Comparison of ENCODE assay signal across 13 mouse cellular contexts in genomic region chr2:108622367-108623162, GRCm38 (mm10).
A peak's percentile ranks its signal among the peaks of the same experiment; 100 is the strongest.
DNase-seq lines count a peak whose midpoint lies in the region; ATAC-seq and TF ChIP-seq lines count a peak whose summit lies in the region.
"Had no signal": no experiment of that assay in that cellular context is flagged by ENCODE, and none has a peak within 500 bp of the region (broad histone marks: within the 10 kb centered on the region; RNA-seq: fewer than 3 reads in every experiment).

No protein-coding gene starts in this region.

- intact Hi-C loops in heart, postnatal 25 days (cut with DNase I), result no loop called here
- intact Hi-C loops in heart, postnatal 10 days (cut with DNase I), result no loop called here

- DNase-seq in heart, postnatal 25 days (ENCODE audit: low spot score), result no peak
- peak; percentile 61 for DNase-seq in lung, embryonic 14.5 days
- DNase-seq in lung, postnatal 14 days, result no peak
- peak; percentile 15 to 26 for DNase-seq in heart, postnatal 10 days
- no peak for DNase-seq in spleen, postnatal 10 days (ENCODE audit: low spot score in 2 of 2)
- no peak for DNase-seq in gastrocnemius, postnatal 4 days (ENCODE audit: low spot score in 2 of 2)
- DNase-seq: cerebellum, postnatal 36 days; gastrocnemius, postnatal 14 days; midbrain, embryonic 14.5 days had no signal

- no peaks in the 10 kb centered on the region for H3K36me3 ChIP-seq in heart, embryonic 13.5 days
- H3K36me3 ChIP-seq in lung, embryonic 14.5 days (ENCODE audit: insufficient read depth), result no peaks in the 10 kb centered on the region
- no peaks in the 10 kb centered on the region for H3K36me3 ChIP-seq in stomach, embryonic 15.5 days
- H3K36me3 ChIP-seq: forebrain, embryonic 10.5 days had no signal

- no peaks in the 10 kb centered on the region for H3K9me3 ChIP-seq in heart, embryonic 13.5 days
- no peaks in the 10 kb centered on the region for H3K9me3 ChIP-seq in lung, embryonic 14.5 days (ENCODE audit: low read depth, low read length)
- no peaks in the 10 kb centered on the region for H3K9me3 ChIP-seq in stomach, embryonic 15.5 days
- H3K9me3 ChIP-seq: forebrain, embryonic 10.5 days had no signal

- peaks cover 12% of the 10 kb centered on the region for H3K4me1 ChIP-seq in heart, embryonic 13.5 days
- H3K4me1 ChIP-seq in lung, embryonic 14.5 days (ENCODE audit: insufficient read depth), result no peaks in the 10 kb centered on the region
- no peaks in the 10 kb centered on the region for H3K4me1 ChIP-seq in stomach, embryonic 15.5 days
- H3K4me1 ChIP-seq: forebrain, embryonic 10.5 days had no signal

- no peak overlapping the region for H3K4me3 ChIP-seq in heart, embryonic 13.5 days
- no peak overlapping the region for H3K4me3 ChIP-seq in lung, embryonic 14.5 days (ENCODE audit: low read depth, low read length)
- H3K4me3 ChIP-seq in stomach, embryonic 15.5 days (replicated peaks), result no peak overlapping the region
- H3K4me3 ChIP-seq: forebrain, embryonic 10.5 days had no signal

- H3K27me3 ChIP-seq in heart, embryonic 13.5 days (replicated peaks), result no peaks in the 10 kb centered on the region
- no peaks in the 10 kb centered on the region for H3K27me3 ChIP-seq in lung, embryonic 14.5 days (ENCODE audit: insufficient read depth, low read length)
- no peaks in the 10 kb centered on the region for H3K27me3 ChIP-seq in stomach, embryonic 15.5 days (replicated peaks)

- peak overlapping the region; percentile 22 for H3K4me2 ChIP-seq in heart, embryonic 13.5 days
- H3K4me2 ChIP-seq in lung, embryonic 14.5 days, result no peak overlapping the region
- no peak overlapping the region for H3K4me2 ChIP-seq in stomach, embryonic 15.5 days

- H3K9ac ChIP-seq in heart, embryonic 13.5 days, result no peak overlapping the region
- H3K9ac ChIP-seq in lung, embryonic 14.5 days, result no peak overlapping the region
- no peak overlapping the region for H3K9ac ChIP-seq in stomach, embryonic 15.5 days

- TF ChIP-seq CTCF in lung, embryonic 14.5 days (IDR thresholded peaks at IDR 0.05; ENCODE audit: low read depth), result no peak

- ATAC-seq in heart, embryonic 13.5 days (ENCODE audit: extremely low read depth, insufficient number of reproducible peaks, low FRiP score, low TSS enrichment), result no peak
- peak; percentile 96 for ATAC-seq in lung, embryonic 14.5 days (ENCODE audit: insufficient read depth)
- ATAC-seq in stomach, embryonic 15.5 days (ENCODE audit: insufficient read depth, low FRiP score, low read depth), result peak; percentile 70; the same call in 1 of the 2 replicates
- ATAC-seq: CD4-positive, CD25-positive, alpha-beta regulatory T cell, adult 4 months had no signal

- 41% methylated on average over 4 of the region's 4 CpGs for WGBS in heart, embryonic 13.5 days
- 15% methylated on average over 4 of the region's 4 CpGs for WGBS in lung, embryonic 14.5 days
- WGBS in stomach, embryonic 15.5 days, result 25% methylated on average over 4 of the region's 4 CpGs

- H3K27ac ChIP-seq in heart, embryonic 13.5 days (replicated peaks), result peak overlapping the region; percentile 73
- peak overlapping the region; percentile 42; the same call in 1 of the 2 replicates for H3K27ac ChIP-seq in lung, embryonic 14.5 days (ENCODE audit: low read depth)
- H3K27ac ChIP-seq in stomach, embryonic 15.5 days, result no peak overlapping the region
- H3K27ac ChIP-seq: forebrain, embryonic 10.5 days had no signal

Comparison
In these comparisons a context has a peak if more than half of its experiments do, and no peak if none do; other contexts are left out.
1. DNase-seq: peak in lung, embryonic 14.5 days (single experiment) and heart, postnatal 10 days (2 of 2); none in heart, postnatal 25 days (single experiment), lung, postnatal 14 days (single experiment), spleen, postnatal 10 days (0 of 2) and gastrocnemius, postnatal 4 days (0 of 2).